Mouse (Mus musculus) B cell, adult 67 days (primary cell): Measurements from ENCODE around the gene Twistnb. TPM values are rescaled to one million over a fixed set of nuclear protein-coding genes. Genes with fewer than 3 reads are reported as not detected.

Source experiments
- total RNA-seq, 2 experiments: library from RNA; stranded (reverse); gene quantifications; 4 replicates each; pipeline ENCODE4 v1.2.4; 2023

Gene Twistnb
- total RNA-seq = 10 to 100 TPM; 65.3 to 79.2 TPM

DNA sequence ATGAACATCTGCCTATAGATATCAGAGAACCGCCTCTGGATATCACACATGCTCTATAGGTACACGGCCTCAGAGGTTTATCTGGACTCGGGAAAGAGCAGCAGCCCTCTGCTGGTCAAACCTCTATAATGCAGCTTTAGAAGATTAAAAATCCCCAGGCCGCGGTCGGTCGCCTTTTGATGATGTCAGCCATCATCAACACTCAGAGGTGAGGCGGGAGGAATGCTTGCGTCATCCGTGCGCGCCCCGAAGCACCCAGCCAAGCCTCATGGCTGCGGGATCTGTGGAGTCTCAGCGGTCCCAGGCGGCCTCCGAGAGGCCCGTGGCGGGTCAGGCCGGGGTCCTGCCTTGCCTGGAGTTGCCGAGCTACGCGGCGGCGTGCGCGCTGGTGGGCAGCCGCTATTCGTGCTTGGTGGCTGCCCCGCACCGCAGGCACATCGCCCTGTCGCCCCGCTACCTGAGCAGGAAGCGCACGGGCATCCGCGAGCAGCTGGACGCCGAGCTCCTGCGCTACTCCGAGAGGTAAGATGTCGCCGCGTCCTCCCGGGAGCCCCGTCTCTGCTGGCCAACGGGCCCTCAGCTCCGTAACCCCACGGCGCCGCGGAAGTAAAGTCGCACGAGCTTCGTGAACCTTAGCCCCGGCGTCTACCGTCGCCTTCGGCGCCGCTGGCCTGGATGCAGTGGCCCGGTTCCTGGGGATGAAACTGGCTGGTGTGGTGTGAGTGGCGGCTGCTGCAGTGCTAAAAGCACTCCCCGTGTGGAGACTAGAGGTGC, at the start of gene Twistnb:
TSS of gene Twistnb (plus strand) at position 249 of the 774 bp plus-strand sequence.

DNA sequence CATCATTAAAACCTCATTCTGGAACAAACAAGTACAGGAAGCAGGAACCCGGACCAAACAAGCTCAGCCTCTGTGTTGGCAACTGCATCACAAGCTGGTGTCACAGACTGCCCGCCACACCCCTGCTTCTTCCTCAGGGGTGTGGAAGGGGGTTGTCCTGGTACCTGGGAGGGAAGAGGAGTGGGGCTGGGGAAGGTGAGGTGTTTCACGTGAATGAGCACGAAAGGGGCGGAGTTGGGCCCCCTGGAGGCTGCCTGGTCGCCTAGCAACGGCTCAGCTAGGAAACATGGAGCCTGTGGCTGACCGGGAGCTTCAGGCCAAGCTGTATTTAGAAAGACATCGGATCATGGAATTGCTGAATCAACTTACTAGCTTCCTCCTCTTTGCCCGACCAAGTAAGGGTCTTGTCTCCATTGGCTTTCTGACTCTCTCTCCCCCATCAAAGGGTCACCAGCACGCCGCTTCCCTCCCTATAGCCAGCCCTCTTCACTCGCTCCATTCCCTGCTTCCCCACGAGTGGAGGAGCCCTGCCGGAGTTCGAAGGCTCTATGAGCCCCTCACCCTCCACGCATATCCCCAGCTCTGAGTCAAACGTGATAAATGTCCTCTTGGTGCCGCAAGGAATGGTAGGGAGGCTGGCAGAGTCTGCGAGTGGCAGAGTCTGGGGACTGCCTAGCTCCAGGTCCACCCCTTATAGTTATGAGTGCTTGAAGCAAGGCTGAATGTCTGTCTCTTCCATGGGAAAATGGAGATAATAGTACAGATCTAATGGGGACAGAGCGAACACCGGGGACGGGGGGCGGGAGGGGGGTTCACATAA, 34.4 kb upstream of the Twistnb start, which contains the start of gene Efcab10:
TSS of gene Efcab10 (plus strand) at position 51 of the 820 bp plus-strand sequence.

Other genes with a start within 250 kb of the Twistnb start
- not detected for gene Efcab10, start 34.8 kb upstream of the Twistnb start, total RNA-seq